Mouse (Mus musculus) lung, embryonic 14.5 days (tissue): ENCODE measurements around the gene Grip1. TPM values are rescaled to one million over a fixed set of nuclear protein-coding genes. Genes with fewer than 3 reads are reported as not detected.

Experiments
- ATAC-seq: fragments of 200-750 bp; cut with Nextera tagmentation; 2 replicates; pipeline ENCODE4 v1.8.0; 2017; ENCODE audit warnings: mild to moderate bottlenecking, moderate TSS enrichment, moderate library complexity; ENCODE audit not compliant: insufficient read depth
- DNase-seq: peaks from one replicate; pipeline ENCODE4 v3.0.0-alpha.2; 2015
- H3K27ac ChIP-seq: fragments of 300-500 bp; sonication (generic); 2 replicates; pipeline ENCODE4 v1.5.1; 2014; ENCODE audit warnings: low read depth, mild to moderate bottlenecking, moderate library complexity
- H3K27me3 ChIP-seq: fragments of 300-500 bp; sonication (generic); 2 replicates; pipeline ENCODE4 v1.6.1; 2014; ENCODE audit warnings: low read length, control low read depth; ENCODE audit not compliant: insufficient read depth
- H3K36me3 ChIP-seq: fragments of 300-500 bp; sonication (generic); 2 replicates; pipeline ENCODE4 v1.6.1; 2014; ENCODE audit warnings: control low read depth; ENCODE audit not compliant: insufficient read depth
- H3K4me1 ChIP-seq: fragments of 300-500 bp; sonication (generic); 2 replicates; pipeline ENCODE4 v1.6.1; 2014; ENCODE audit warnings: antibody characterized with exemption, control low read depth; ENCODE audit not compliant: insufficient read depth
- H3K4me2 ChIP-seq: fragments of 300-500 bp; sonication (generic); 2 replicates; pipeline ENCODE4 v1.6.1; 2014; ENCODE audit warnings: mild to moderate bottlenecking
- H3K4me3 ChIP-seq: fragments of 300-500 bp; sonication (generic); 2 replicates; pipeline ENCODE4 v1.5.1; 2014; ENCODE audit warnings: low read depth, low read length
- H3K9ac ChIP-seq: fragments of 300-500 bp; sonication (generic); 2 replicates; pipeline ENCODE4 v1.6.1; 2014
- H3K9me3 ChIP-seq: fragments of 300-500 bp; sonication (generic); 2 replicates; pipeline ENCODE4 v1.6.1; 2016; ENCODE audit warnings: low read depth, low read length, control low read depth
- CTCF ChIP-seq: IDR thresholded peaks from 2 replicates; pipeline ENCODE4 v1.5.1; 2016; ENCODE audit warnings: antibody characterized with exemption, low read depth
- WGBS: fragments of 180-500 bp; shearing (Covaris S2); extraction: QIAGEN DNeasy Blood & Tissue Kit; methylation state at CpG from one replicate; pipeline ENCODE4 v1.1.7; 2014; 5-methylcytosine and 5-hydroxymethylcytosine counted together
- polyA plus RNA-seq: library from polyadenylated mRNA; unstranded; fragments of >200 nt; fragmentation: Nextera tagmentation; extraction: Ambion mirVana; gene quantifications from 2 replicates; pipeline ENCODE4 v1.2.1, GENCODE M21; 2014

Gene Grip1
- polyA plus RNA-seq, 1 experiment from 2014 or later, result 2.6 TPM

DNA sequence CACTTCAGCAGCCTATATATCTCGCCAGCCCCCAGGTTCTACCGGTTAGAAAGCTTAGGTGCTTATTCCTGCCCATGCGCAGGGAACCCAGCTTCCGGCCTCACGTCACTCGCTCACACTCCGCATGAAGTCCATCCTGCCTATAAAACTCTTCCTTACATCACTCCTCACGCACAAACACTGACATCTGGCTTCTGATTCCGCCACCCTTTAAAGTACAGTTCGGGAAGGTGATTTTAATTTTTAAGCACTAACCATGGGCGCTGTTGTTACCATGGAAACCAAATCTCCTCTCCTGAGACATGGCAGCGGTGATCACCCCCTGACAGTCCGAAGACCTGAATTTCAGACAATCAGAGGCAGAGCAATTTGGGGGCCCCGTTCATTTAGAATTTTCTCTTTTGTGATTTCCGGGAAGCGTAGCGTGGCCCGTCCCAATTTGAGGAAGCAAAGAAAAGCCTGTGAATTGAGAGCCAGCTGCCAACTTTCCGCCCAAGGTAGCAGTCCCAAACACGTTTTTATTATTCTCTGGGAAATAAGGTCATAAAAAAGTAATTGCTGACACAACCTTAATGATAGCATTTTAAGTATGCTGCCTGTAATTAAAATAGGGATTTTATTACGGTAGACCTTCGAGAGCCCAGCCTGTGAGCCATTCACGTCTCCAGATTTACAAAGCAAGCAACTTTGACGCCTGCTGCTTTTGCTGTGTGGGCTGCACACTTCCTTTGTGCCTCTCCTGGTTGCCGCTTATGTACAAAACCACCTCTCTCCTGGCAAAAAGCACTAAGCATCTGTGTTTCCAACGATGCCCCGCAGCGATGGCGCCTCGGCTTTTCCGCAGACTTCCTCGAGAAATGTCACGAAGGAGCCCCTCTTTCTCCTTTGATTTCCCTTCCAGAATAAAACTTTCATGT is 308.1 kb downstream of the Grip1 start:
- WGBS, result 89% methylated on average over 33 of the region's 33 CpGs
- Histone ChIP-seq H3K27me3 (no peaks in the 10 kb centered on the region), H3K27ac (no peak overlapping the region), H3K4me1 (no peaks in the 10 kb centered on the region), H3K9ac (no peak overlapping the region), H3K4me3 (no peak overlapping the region), H3K4me2 (no peak overlapping the region), H3K36me3 (no peaks in the 10 kb centered on the region), H3K9me3 (no peaks in the 10 kb centered on the region)
- ATAC-seq, result no peak
- no peak for TF ChIP-seq CTCF
- DNase-seq, result no peak

DNA sequence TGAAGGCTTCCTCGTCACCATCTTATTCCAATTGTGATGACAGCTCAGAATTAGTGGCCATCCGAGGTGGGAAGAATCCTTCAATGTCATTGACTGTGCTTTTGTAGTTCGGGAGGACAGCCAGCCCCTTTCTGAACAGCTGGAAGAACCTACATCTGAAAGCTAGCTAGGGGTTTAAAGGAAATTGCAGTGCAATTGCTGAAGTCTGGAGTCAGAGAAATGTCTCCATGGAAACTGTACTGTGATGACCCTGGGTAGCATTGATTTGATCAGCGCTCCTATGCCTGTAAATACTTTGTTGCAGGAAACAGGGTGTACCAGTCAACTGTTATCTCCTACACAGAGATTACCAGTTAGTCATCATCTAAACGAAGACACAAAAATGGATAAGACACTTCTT is 325.2 kb downstream of the Grip1 start:
- DNase-seq, result no peak

DNA sequence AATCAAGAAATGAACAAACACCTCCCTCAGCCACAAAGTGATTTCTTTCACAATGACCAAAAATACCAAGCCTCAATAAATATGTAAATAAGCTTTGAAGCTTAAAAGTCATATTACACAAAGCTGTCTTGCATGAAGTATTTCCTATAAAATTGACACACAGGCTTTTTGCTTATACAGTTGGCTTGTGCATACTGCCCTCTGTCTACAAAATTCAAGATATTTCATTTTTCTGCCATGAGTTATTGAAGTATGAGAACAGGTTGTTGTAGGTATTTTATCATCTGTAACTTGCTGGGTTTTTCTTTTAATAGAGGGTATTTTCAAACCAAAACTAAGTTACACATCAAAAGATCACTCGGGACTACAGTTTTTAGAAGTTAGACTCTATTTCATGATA is 326.0 kb downstream of the Grip1 start:
- Histone ChIP-seq H3K9me3 (no peaks in the 10 kb centered on the region), H3K36me3 (no peaks in the 10 kb centered on the region), H3K4me3 (no peak overlapping the region), H3K4me1 (no peaks in the 10 kb centered on the region), H3K27ac (no peak overlapping the region), H3K27me3 (no peaks in the 10 kb centered on the region), H3K4me2 (no peak overlapping the region), H3K9ac (no peak overlapping the region)
- no peak for DNase-seq
- TF ChIP-seq CTCF, result no peak
- no peak for ATAC-seq
- 83% methylated on average over 1 of the region's 1 CpGs for WGBS

More for the DNA sequence above, 325.2 kb downstream of the Grip1 start:
- Histone ChIP-seq H3K36me3 (no peaks in the 10 kb centered on the region), H3K4me1 (no peaks in the 10 kb centered on the region), H3K9me3 (no peaks in the 10 kb centered on the region), H3K9ac (no peak overlapping the region), H3K27ac (no peak overlapping the region), H3K4me2 (no peak overlapping the region), H3K4me3 (no peak overlapping the region), H3K27me3 (no peaks in the 10 kb centered on the region)
- no peak for TF ChIP-seq CTCF
- ATAC-seq, result no peak
- WGBS, result 57% methylated on average over 5 of the region's 5 CpGs

DNA sequence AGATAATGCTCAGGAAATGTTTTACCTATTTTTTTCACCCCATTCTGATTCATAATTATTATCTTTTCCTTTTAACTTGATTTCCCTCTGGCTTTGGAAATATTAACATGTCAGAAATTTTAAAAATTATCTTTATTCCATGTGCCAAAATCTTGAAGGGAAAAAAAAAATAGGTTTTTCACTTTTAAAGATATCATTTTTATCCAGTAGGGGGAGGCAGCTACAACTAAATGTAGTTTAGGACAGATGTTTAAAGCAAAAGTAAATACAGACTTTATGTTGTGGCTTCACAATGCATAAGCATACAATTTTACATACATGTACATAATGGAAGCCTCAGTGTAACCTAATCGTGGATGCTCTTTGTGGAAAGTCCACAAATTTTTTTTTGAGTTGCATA is 336.9 kb downstream of the Grip1 start:
- no peak for ATAC-seq
- H3K4me1 ChIP-seq, result no peaks in the 10 kb centered on the region
- H3K27me3 ChIP-seq, result no peaks in the 10 kb centered on the region
- peak; percentile 53 for TF ChIP-seq CTCF
- no peak overlapping the region for H3K27ac ChIP-seq
- no peaks in the 10 kb centered on the region for H3K36me3 ChIP-seq
- no peak overlapping the region for H3K9ac ChIP-seq
- no peaks in the 10 kb centered on the region for H3K9me3 ChIP-seq
- H3K4me2 ChIP-seq, result no peak overlapping the region
- H3K4me3 ChIP-seq, result no peak overlapping the region
- 47% methylated on average over 1 of the region's 1 CpGs for WGBS
- DNase-seq, result peak; percentile 72

DNA sequence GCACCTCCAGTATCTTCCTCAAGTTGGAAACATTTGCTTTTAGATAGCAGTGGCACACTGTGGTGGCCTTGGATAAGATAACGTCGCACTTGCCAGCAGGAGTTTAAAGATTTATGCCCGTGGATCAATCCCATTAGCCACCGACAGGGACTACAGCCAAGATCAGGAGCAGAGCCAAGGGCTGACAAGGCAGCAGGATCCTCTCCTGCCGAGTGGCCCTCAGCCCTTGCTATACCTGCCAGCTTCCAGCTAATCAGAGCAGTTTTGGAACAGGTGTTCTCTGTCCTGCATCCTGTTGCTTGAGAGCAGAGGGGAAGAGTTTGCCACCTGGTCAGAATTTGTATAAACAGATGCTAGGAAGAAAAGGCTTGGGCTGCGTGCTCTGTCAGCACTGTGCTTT is 348.8 kb downstream of the Grip1 start:
- no peak overlapping the region for H3K4me3 ChIP-seq
- no peak overlapping the region for H3K9ac ChIP-seq
- no peaks in the 10 kb centered on the region for H3K27me3 ChIP-seq
- no peaks in the 10 kb centered on the region for H3K36me3 ChIP-seq
- no peak for TF ChIP-seq CTCF
- no peaks in the 10 kb centered on the region for H3K4me1 ChIP-seq
- H3K27ac ChIP-seq, result no peak overlapping the region
- H3K9me3 ChIP-seq, result no peaks in the 10 kb centered on the region
- no peak for ATAC-seq
- WGBS, result 25% methylated on average over 6 of the region's 6 CpGs
- DNase-seq, result no peak
- no peak overlapping the region for H3K4me2 ChIP-seq

DNA sequence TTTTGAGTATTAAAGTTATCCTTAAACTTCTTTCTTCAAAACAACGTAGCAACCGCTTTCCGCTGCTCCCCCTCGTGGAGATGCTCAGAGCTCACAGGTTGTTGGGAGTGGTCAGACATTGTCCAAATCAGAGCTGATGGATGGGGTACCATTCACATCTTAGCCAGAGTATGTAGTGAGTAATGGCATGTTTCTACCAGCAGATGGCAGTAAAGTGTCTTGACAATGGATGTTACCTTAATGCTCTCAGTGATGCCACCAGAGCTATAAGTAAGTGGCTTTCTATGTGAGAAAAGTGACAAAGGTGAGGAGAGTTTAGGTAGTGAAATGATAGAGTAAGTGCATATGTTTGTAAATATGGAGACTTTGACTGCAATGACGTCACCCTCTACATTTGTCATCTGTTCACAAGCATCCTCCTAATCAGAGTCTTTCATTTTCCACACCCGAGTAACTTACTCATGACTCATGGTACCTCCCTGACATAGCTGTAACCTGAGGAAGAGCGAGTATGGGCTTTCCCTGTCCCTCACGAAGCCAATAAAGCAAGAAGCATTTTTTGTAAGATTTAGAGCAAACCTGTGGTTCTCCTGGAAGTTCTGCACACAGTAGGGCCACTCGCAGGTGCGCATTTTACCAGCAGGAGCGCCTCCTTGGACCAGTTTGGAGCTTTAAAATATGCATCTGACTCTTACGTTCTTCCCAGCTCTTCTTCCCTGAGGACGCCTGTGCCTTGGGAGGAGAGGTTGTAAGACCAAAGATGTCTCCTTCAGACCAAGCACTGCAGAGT is 350.2 kb downstream of the Grip1 start:
- Histone ChIP-seq H3K4me1 (no peaks in the 10 kb centered on the region), H3K4me2 (no peak overlapping the region), H3K27me3 (no peaks in the 10 kb centered on the region), H3K27ac (no peak overlapping the region), H3K9ac (no peak overlapping the region), H3K4me3 (no peak overlapping the region), H3K9me3 (no peaks in the 10 kb centered on the region), H3K36me3 (no peaks in the 10 kb centered on the region)
- TF ChIP-seq CTCF, result peak; percentile 86
- DNase-seq (peak; percentile 89), ATAC-seq (peak; percentile 84)
- 54% methylated on average over 13 of the region's 13 CpGs for WGBS

DNA sequence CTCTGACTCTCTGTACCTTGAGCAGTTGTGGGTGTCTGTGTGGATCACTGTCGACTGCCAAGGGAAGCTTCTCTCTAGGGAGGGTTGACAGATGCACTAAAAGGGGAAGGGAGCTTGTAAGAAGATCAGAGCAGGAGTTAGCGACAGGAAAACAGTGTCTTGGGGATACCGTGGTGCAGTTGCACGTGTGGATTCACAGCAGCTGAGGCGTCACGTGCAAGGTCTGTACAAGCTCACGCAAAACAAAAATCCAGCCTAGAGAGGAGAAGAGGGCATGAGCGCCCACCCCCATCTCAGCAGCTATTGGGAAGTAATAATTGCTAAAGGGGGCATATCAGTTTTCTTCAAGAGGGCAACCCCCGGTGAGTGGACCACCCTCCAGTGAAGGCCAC is 350.8 kb downstream of the Grip1 start:
- no peak for DNase-seq
- no peaks in the 10 kb centered on the region for H3K9me3 ChIP-seq
- H3K4me3 ChIP-seq, result no peak overlapping the region
- 78% methylated on average over 9 of the region's 9 CpGs for WGBS
- H3K27me3 ChIP-seq, result no peaks in the 10 kb centered on the region
- no peak for ATAC-seq
- no peak overlapping the region for H3K27ac ChIP-seq
- H3K4me1 ChIP-seq, result no peaks in the 10 kb centered on the region
- H3K9ac ChIP-seq, result no peak overlapping the region
- TF ChIP-seq CTCF, result no peak
- H3K36me3 ChIP-seq, result no peaks in the 10 kb centered on the region
- no peak overlapping the region for H3K4me2 ChIP-seq
